Mouse (Mus musculus) embryonic facial prominence, embryonic 13.5 days (tissue): ENCODE data around the gene Ttc7b. TPM values are rescaled to one million over a fixed set of nuclear protein-coding genes. Genes with fewer than 3 reads are reported as not detected.

Source experiments
- ATAC-seq: fragments of 200-750 bp; cut with Nextera tagmentation; 2 replicates; pipeline ENCODE4 v1.8.0; 2017; ENCODE audit warnings: low read depth; ENCODE audit not compliant: insufficient number of reproducible peaks, insufficient read depth, low FRiP score, low TSS enrichment
- H3K27ac ChIP-seq: fragments of 300-500 bp; sonication (generic); 2 replicates; pipeline ENCODE4 v1.5.1; 2015; ENCODE audit warnings: moderate library complexity, mild to moderate bottlenecking, inconsistent platforms
- H3K27me3 ChIP-seq: fragments of 300-500 bp; sonication (generic); 2 replicates; pipeline ENCODE4 v1.6.1; 2015; ENCODE audit warnings: mild to moderate bottlenecking, inconsistent platforms
- H3K36me3 ChIP-seq: fragments of 300-500 bp; sonication (generic); 2 replicates; pipeline ENCODE4 v1.6.1; 2015; ENCODE audit warnings: mild to moderate bottlenecking, inconsistent platforms
- H3K4me1 ChIP-seq: fragments of 300-500 bp; sonication (generic); 2 replicates; pipeline ENCODE4 v1.6.1; 2015; ENCODE audit warnings: inconsistent platforms
- H3K4me2 ChIP-seq: fragments of 300-500 bp; sonication (generic); 2 replicates; pipeline ENCODE4 v1.6.1; 2015; ENCODE audit warnings: moderate library complexity, mild to moderate bottlenecking, inconsistent platforms
- H3K4me3 ChIP-seq: fragments of 300-500 bp; sonication (generic); 2 replicates; pipeline ENCODE4 v1.5.1; 2015; ENCODE audit warnings: mild to moderate bottlenecking, inconsistent platforms
- H3K9ac ChIP-seq: fragments of 300-500 bp; sonication (generic); 2 replicates; pipeline ENCODE4 v1.6.1; 2015; ENCODE audit warnings: mild to moderate bottlenecking, inconsistent platforms
- H3K9me3 ChIP-seq: fragments of 300-500 bp; sonication (generic); 2 replicates; pipeline ENCODE4 v1.6.1; 2016; ENCODE audit warnings: inconsistent platforms
- WGBS: fragments of 180-500 bp; shearing (Covaris S2); methylation state at CpG from one replicate; pipeline ENCODE4 v1.1.7; 2015; ENCODE audit warnings: mixed read lengths; 5-methylcytosine and 5-hydroxymethylcytosine counted together
- polyA plus RNA-seq: library from polyadenylated mRNA; unstranded; fragments of >200 nt; fragmentation: Nextera tagmentation; extraction: Ambion mirVana; gene quantifications from 2 replicates; pipeline ENCODE4 v1.2.1, GENCODE M21; 2015

Ttc7b gene
- polyA plus RNA-seq, 1 experiment from 2014 or later, result 6.0 TPM

DNA sequence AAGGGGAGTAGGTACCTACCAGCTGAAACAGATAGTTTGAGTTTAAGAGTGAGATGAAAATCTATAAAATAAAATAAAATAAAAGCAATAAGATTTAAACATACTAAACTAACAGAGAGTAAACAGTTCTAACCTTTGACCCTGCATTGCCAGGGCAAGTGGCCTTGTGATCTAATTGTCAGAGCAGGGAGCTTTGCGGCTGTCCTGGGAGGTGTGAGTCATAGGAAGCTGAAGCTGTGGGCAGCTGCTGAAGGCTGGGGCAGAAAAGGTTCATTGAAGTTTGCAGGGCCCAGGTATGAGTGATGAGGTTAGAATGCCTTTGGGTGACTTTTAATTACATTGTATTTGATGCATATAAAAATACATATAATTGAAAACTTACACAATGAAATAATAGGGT, 5.3 kb upstream of the Ttc7b start:
- H3K4me3 ChIP-seq, result no peak overlapping the region
- H3K9ac ChIP-seq, result no peak overlapping the region
- no peaks in the 10 kb centered on the region for H3K36me3 ChIP-seq
- no peak for ATAC-seq
- no peaks in the 10 kb centered on the region for H3K9me3 ChIP-seq
- H3K4me1 ChIP-seq, result peaks cover 15% of the 10 kb centered on the region
- no peak overlapping the region for H3K4me2 ChIP-seq
- no peak overlapping the region for H3K27ac ChIP-seq
- 67% methylated on average over 1 of the region's 1 CpGs for WGBS
- no peaks in the 10 kb centered on the region for H3K27me3 ChIP-seq

DNA sequence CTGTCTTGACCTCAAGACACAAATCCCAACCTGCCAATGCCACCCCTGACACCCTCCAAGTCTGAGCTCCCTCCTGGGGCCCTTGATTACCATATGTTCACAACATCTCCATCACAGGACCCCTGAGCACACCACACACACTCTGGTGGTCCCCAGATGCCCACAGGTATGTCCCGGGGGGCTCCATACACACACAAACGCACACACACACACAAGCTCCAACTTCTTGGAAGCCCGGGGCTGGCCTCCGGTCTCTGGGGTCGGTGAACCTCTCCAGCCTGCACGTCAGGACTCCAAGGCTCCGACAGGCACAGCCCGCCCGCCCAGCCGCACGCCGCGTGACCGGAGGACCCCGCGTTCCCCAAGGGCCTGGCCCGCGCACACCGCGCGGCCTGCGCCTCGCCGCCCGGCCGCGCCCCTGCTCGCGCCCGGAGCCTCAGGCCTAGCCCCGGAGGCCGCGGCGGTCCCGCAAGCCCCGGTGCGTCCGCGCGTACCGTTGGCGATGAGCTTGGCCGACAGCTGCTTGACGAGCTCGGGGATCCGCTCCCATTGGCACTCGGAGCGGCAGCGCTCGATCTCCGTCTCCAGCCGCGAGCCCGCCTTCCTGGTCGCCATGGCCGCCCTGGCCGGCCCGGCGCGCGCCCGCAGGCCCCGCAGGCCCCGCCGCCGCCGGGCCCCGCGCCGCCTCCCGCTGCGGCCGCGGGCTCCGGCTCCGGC, 391 bp downstream of the Ttc7b start:
- no peaks in the 10 kb centered on the region for H3K27me3 ChIP-seq
- peaks cover 23% of the 10 kb centered on the region for H3K4me1 ChIP-seq
- H3K4me3 ChIP-seq, result peak overlapping the region; percentile 78
- ATAC-seq, result 0 out of 2 replicates have a peak, but pooled peaks have one; percentile 57
- H3K36me3 ChIP-seq, result peaks cover 13% of the 10 kb centered on the region; the same call in 1 of the 2 replicates
- WGBS, result under 1% methylated on average over 59 of the region's 76 CpGs
- no peaks in the 10 kb centered on the region for H3K9me3 ChIP-seq
- H3K4me2 ChIP-seq, result peak overlapping the region; percentile 87
- H3K9ac ChIP-seq, result peak overlapping the region; percentile 95
- peak overlapping the region; percentile 78 for H3K27ac ChIP-seq

DNA sequence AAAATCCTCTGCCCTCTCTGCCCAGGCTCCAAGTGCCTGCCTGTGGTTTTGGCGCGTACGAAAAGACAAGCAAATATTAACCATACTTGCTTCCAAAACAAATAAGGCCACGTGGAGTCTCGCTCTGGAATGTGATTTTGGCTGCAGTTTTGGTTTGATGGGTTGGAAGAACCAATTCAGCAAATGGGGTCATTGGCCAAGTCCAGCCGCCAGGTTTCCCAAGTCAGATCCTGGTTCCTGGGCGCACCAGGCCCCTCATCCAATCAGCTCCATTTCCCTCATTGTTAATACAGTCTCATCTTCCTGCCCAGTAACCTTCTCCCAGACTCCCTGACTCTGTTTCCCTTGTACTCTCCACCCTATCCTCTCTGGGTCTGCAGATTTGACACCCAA, 946 bp downstream of the Ttc7b start:
- peak overlapping the region; percentile 78 for H3K4me3 ChIP-seq
- peak overlapping the region; percentile 95 for H3K9ac ChIP-seq
- peak overlapping the region; percentile 78 for H3K27ac ChIP-seq
- peaks cover 23% of the 10 kb centered on the region for H3K4me1 ChIP-seq
- 44% methylated on average over 7 of the region's 7 CpGs for WGBS
- peak overlapping the region; percentile 87 for H3K4me2 ChIP-seq
- peaks cover 13% of the 10 kb centered on the region; the same call in 1 of the 2 replicates for H3K36me3 ChIP-seq
- no peaks in the 10 kb centered on the region for H3K27me3 ChIP-seq
- no peak for ATAC-seq
- no peaks in the 10 kb centered on the region for H3K9me3 ChIP-seq

- WGBS, result 91% methylated on average over 9 of the region's 9 CpGs
- Histone ChIP-seq H3K4me2 (no peak overlapping the region), H3K27ac (no peak overlapping the region), H3K9ac (no peak overlapping the region), H3K36me3 (peaks cover 17% of the 10 kb centered on the region), H3K9me3 (no peaks in the 10 kb centered on the region), H3K4me1 (peaks cover 23% of the 10 kb centered on the region), H3K4me3 (no peak overlapping the region), H3K27me3 (no peaks in the 10 kb centered on the region)
- ATAC-seq, result no peak
Measured at GRCm38 (mm10) chr12:100517371-100517770, 3.3 kb downstream of the Ttc7b start.

DNA sequence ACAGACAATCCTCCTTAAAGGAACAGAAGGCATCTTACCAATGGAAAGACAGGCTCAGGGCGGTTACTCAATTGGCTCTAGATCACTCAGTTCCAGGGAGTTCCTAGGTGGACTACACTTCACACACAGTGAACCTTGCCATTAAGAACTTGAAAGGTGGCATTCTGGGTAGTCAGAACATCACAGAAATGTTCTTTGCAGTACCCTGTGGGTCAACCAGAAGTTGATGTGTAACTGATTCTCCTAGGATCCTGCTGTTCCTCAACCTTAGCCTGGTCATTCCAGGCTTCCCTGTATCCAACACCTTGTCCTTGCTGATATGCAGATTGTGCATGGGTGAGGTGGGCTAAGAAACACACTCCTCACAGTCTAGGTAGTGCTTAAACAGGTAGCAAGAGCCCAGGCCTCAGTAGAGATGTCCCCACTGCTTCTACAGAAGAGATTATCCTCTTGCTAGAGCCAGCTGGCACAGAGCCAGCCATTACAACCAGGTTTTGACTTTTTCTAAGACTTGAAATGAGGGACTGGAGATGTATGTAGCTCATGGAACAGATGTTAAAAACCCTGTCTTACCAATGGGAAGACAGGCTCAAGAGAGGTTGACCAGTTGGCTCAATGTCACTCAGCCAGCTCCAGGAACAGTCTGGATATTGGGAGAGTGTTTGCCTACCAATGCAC, 4.3 kb downstream of the Ttc7b start:
- Histone ChIP-seq H3K4me1 (peaks cover 22% of the 10 kb centered on the region), H3K27ac (no peak overlapping the region), H3K4me3 (no peak overlapping the region), H3K36me3 (peaks cover 28% of the 10 kb centered on the region), H3K27me3 (no peaks in the 10 kb centered on the region), H3K9me3 (peaks cover under 1% of the 10 kb centered on the region; the same call in 1 of the 2 replicates), H3K9ac (no peak overlapping the region), H3K4me2 (no peak overlapping the region)
- no peak for ATAC-seq
- 98% methylated on average over 1 of the region's 1 CpGs for WGBS

DNA sequence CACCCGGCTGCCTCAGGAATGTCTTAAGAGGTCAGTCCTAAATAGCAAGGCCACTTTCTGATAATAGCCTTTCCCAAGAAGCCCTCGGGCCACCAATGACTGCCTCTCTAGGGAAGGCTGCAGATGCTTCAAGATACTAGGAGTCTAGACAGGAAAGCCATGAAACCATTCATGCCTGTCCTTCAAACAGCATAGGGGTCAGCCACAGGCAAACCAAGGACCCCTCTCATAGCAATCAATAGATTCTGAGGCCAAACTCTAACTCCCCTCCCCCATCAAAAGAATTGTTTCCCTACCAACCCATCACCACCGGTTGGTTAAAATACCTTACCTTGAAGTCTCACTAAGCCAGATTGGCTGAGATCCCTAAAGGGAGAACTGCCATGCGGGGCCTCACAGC, 5.1 kb downstream of the Ttc7b start:
- Histone ChIP-seq H3K27me3 (no peaks in the 10 kb centered on the region), H3K4me3 (no peak overlapping the region), H3K27ac (no peak overlapping the region), H3K9ac (no peak overlapping the region), H3K4me1 (peaks cover 21% of the 10 kb centered on the region), H3K9me3 (peaks cover 4% of the 10 kb centered on the region; the same call in 1 of the 2 replicates), H3K36me3 (peaks cover 36% of the 10 kb centered on the region), H3K4me2 (no peak overlapping the region)
- 85% methylated on average over 4 of the region's 4 CpGs for WGBS
- ATAC-seq, result no peak

- H3K36me3 ChIP-seq, result peaks cover 36% of the 10 kb centered on the region
Measured at GRCm38 (mm10) chr12:100514611-100515010, 6.0 kb downstream of the Ttc7b start.

DNA sequence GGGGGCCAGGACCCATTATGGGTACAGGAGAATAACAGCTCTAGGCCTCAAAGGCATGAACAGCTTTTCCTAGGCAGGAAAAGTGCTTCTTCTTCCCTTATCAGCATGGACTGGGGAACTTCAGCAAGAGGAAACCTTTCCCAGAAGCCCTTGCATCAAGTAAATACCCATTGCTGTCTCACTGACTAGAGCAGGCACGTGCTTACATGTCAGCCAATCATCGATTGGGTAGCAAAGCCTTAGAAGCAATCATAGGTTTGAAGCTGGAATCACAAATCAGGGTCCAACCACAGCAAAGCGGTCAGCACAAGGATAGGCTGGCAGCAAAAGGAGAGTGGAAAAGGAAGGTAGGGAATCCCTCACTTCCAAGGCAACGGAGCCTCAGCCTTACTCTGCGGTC, 7.5 kb downstream of the Ttc7b start:
- peaks cover 36% of the 10 kb centered on the region for H3K36me3 ChIP-seq
- H3K4me2 ChIP-seq, result no peak overlapping the region
- ATAC-seq, result no peak
- no peak overlapping the region for H3K9ac ChIP-seq
- WGBS, result 91% methylated on average over 5 of the region's 5 CpGs
- no peak overlapping the region for H3K27ac ChIP-seq
- H3K4me1 ChIP-seq, result peaks cover 2% of the 10 kb centered on the region; the same call in 1 of the 2 replicates
- H3K4me3 ChIP-seq, result no peak overlapping the region
- H3K9me3 ChIP-seq, result peaks cover 4% of the 10 kb centered on the region; the same call in 1 of the 2 replicates
- H3K27me3 ChIP-seq, result no peaks in the 10 kb centered on the region

More at GRCm38 (mm10) chr12:100514611-100515010, 6.0 kb downstream of the Ttc7b start:
- Histone ChIP-seq H3K9ac (no peak overlapping the region), H3K9me3 (peaks cover 4% of the 10 kb centered on the region; the same call in 1 of the 2 replicates), H3K4me1 (peaks cover 15% of the 10 kb centered on the region), H3K4me2 (no peak overlapping the region), H3K27me3 (no peaks in the 10 kb centered on the region), H3K4me3 (no peak overlapping the region), H3K27ac (no peak overlapping the region)
- WGBS, result 81% methylated on average over 1 of the region's 1 CpGs
- ATAC-seq, result no peak

- Histone ChIP-seq H3K4me3 (no peak overlapping the region), H3K27ac (no peak overlapping the region), H3K9ac (no peak overlapping the region), H3K9me3 (peaks cover 4% of the 10 kb centered on the region; the same call in 1 of the 2 replicates), H3K4me1 (no peaks in the 10 kb centered on the region), H3K4me2 (no peak overlapping the region), H3K36me3 (peaks cover 39% of the 10 kb centered on the region), H3K27me3 (no peaks in the 10 kb centered on the region)
- ATAC-seq, result no peak
- 84% methylated on average over 9 of the region's 9 CpGs for WGBS
Measured at GRCm38 (mm10) chr12:100512641-100513040, 8.0 kb downstream of the Ttc7b start.

GRCm38 (mm10) chr12:100509615-100510282, 10.9 kb downstream of the Ttc7b start:
- Histone ChIP-seq H3K9ac (no peak overlapping the region), H3K4me3 (no peak overlapping the region), H3K4me1 (peaks cover 2% of the 10 kb centered on the region; the same call in 1 of the 2 replicates), H3K36me3 (peaks cover 29% of the 10 kb centered on the region), H3K27me3 (no peaks in the 10 kb centered on the region), H3K9me3 (peaks cover 4% of the 10 kb centered on the region; the same call in 1 of the 2 replicates), H3K27ac (no peak overlapping the region), H3K4me2 (no peak overlapping the region)
- 78% methylated on average over 9 of the region's 9 CpGs for WGBS
- ATAC-seq, result no peak

GRCm38 (mm10) chr12:100508668-100509067, 12.0 kb downstream of the Ttc7b start:
- 90% methylated on average over 5 of the region's 5 CpGs for WGBS
- no peaks in the 10 kb centered on the region for H3K27me3 ChIP-seq

More at GRCm38 (mm10) chr12:100508668-100509067, 12.0 kb downstream of the Ttc7b start:
- H3K36me3 ChIP-seq, result peaks cover 29% of the 10 kb centered on the region
- H3K4me2 ChIP-seq, result no peak overlapping the region
- no peak overlapping the region for H3K27ac ChIP-seq
- no peak overlapping the region for H3K9ac ChIP-seq
- H3K9me3 ChIP-seq, result peaks cover 4% of the 10 kb centered on the region; the same call in 1 of the 2 replicates
- H3K4me3 ChIP-seq, result no peak overlapping the region
- no peak for ATAC-seq
- H3K4me1 ChIP-seq, result peaks cover 6% of the 10 kb centered on the region; the same call in 1 of the 2 replicates
